Mouse (Mus musculus) kidney, adult 2 months (tissue): ENCODE measurements around the gene Parp14.

Experiments
- CTCF ChIP-seq: fragments of 200-500 bp; conservative IDR thresholded peaks from 2 replicates; pipeline ENCODE4 v1.5.1; 2011; ENCODE audit warnings: low read depth, mild to moderate bottlenecking, control low read depth, low read length, moderate library complexity, mixed read lengths; ENCODE audit not compliant: insufficient read depth, insufficient read length
- POLR2A ChIP-seq: fragments of 200-500 bp; IDR thresholded peaks from one replicate; pipeline ENCODE4 v1.6.1; 2011; ENCODE audit warnings: low read depth, low read length, control low read depth

GRCm38 (mm10) chr16:35870581-35871047 lies 730 bp downstream of the Parp14 start:
- no peak for TF ChIP-seq CTCF
- TF ChIP-seq POLR2A, result no peak
